Mouse (Mus musculus): ENCODE measurements around the gene Camta1.

The Camta1 gene

GRCm38 (mm10) chr4:151593042-151593441 lies 268.6 kb downstream of the Camta1 start:
- DNase-seq = no peak

- DNase-seq = no peak
Measured at GRCm38 (mm10) chr4:151586074-151586473, 275.6 kb downstream of the Camta1 start.

- no peak for DNase-seq
Measured at GRCm38 (mm10) chr4:151577961-151578360, 283.7 kb downstream of the Camta1 start.

- DNase-seq = peak; percentile 25 to 38
Measured at GRCm38 (mm10) chr4:151576291-151577108, 285.2 kb downstream of the Camta1 start.

GRCm38 (mm10) chr4:151572716-151573115 lies 289.0 kb downstream of the Camta1 start:
- DNase-seq = no peak

GRCm38 (mm10) chr4:151569586-151569985 lies 292.1 kb downstream of the Camta1 start:
- no peak for DNase-seq

GRCm38 (mm10) chr4:151568887-151569286 lies 292.8 kb downstream of the Camta1 start:
- DNase-seq = peak in 1 of 2 experiments; percentile 9

- no peak for DNase-seq
Measured at GRCm38 (mm10) chr4:151567105-151567504, 294.6 kb downstream of the Camta1 start.

GRCm38 (mm10) chr4:151555505-151555904 lies 306.2 kb downstream of the Camta1 start:
- DNase-seq = no peak

GRCm38 (mm10) chr4:151549523-151549922 lies 312.2 kb downstream of the Camta1 start:
- DNase-seq = peak; percentile 29 to 31

- DNase-seq = no peak
Measured at GRCm38 (mm10) chr4:151545452-151545851, 316.2 kb downstream of the Camta1 start.

- DNase-seq = no peak
Measured at GRCm38 (mm10) chr4:151544191-151544590, 317.5 kb downstream of the Camta1 start.

GRCm38 (mm10) chr4:151540546-151540945 lies 321.1 kb downstream of the Camta1 start:
- peak; percentile 24 to 40 for DNase-seq

GRCm38 (mm10) chr4:151539881-151540280 lies 321.8 kb downstream of the Camta1 start:
- DNase-seq = no peak

GRCm38 (mm10) chr4:151539167-151539525 lies 322.5 kb downstream of the Camta1 start:
- DNase-seq = no peak

- DNase-seq = peak; percentile 28 to 40
Measured at GRCm38 (mm10) chr4:151538446-151539166, 323.1 kb downstream of the Camta1 start.

GRCm38 (mm10) chr4:151535916-151536450 lies 325.7 kb downstream of the Camta1 start:
- no peak for DNase-seq

GRCm38 (mm10) chr4:151533451-151533850 lies 328.2 kb downstream of the Camta1 start:
- DNase-seq = no peak

- no peak for DNase-seq
Measured at GRCm38 (mm10) chr4:151528436-151528835, 333.2 kb downstream of the Camta1 start.

- no peak for DNase-seq
Measured at GRCm38 (mm10) chr4:151527763-151528162, 333.9 kb downstream of the Camta1 start.

- DNase-seq = no peak
Measured at GRCm38 (mm10) chr4:151520103-151520502, 341.6 kb downstream of the Camta1 start.

- peak; percentile 49 to 55 for DNase-seq
Measured at GRCm38 (mm10) chr4:151519011-151519410, 342.7 kb downstream of the Camta1 start.

- peak; percentile 57 to 68 for DNase-seq
Measured at GRCm38 (mm10) chr4:151516998-151517799, 344.5 kb downstream of the Camta1 start.

Measured in kidney, postnatal 4 days (tissue).